27 mouse cellular contexts compared by ENCODE assay signal in the genomic region with DNA sequence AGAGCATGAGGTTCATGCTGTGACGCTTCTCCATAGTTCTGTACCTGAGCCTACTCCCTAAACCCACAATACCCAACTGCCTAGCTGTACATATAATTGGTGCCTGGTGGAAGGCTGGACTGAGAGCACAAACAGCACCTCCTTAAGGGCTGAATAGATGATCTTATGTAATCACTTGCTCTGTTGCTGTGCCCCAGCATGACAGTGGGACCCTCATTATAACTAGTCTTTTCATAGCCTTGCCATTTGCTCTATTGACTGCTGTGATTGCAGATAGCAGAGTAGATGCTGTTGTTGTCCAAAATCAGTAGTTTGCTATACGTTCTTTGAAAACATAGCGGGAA.
DNase-seq lines count a peak whose midpoint lies in the region; ATAC-seq lines count a peak whose summit lies in the region.
"Had no signal": no experiment of that assay in that cellular context is flagged by ENCODE, and none has a peak within 500 bp of the region (broad histone marks: within the 10 kb centered on the region; RNA-seq: fewer than 3 reads in every experiment).

No protein-coding gene starts in this region.

- DNase-seq in kidney, adult 11 months: no peak
- DNase-seq in B cell, adult 2 months: no peak
- DNase-seq: adrenal gland, adult 2 months; adrenal gland, postnatal 36 days; cerebellum, adult 8-10 months; gastrocnemius, adult 2 months; gastrocnemius, postnatal 36 days; heart, adult 2 months; heart, postnatal 4 days; kidney, adult 18-20 months; kidney, postnatal 25 days; right cerebral cortex, postnatal 4 days; thymus, postnatal 4 days had no signal

- H3K9me3 ChIP-seq in kidney, embryonic 14.5 days (ENCODE audit: control insufficient read depth, low read length): no peaks in the 10 kb centered on the region
- no peaks in the 10 kb centered on the region for H3K9me3 ChIP-seq in neural tube, embryonic 13.5 days
- H3K9me3 ChIP-seq in neural tube, embryonic 15.5 days (replicated peaks): no peaks in the 10 kb centered on the region
- no peaks in the 10 kb centered on the region for H3K9me3 ChIP-seq in forebrain, embryonic 13.5 days (replicated peaks)
- H3K9me3 ChIP-seq: heart, embryonic 12.5 days; limb, embryonic 13.5 days; midbrain, embryonic 13.5 days had no signal

- no peak overlapping the region for H3K4me2 ChIP-seq in kidney, embryonic 14.5 days (replicated peaks; ENCODE audit: low read depth, low read length)
- H3K4me2 ChIP-seq in neural tube, embryonic 13.5 days: no peak overlapping the region
- no peak overlapping the region for H3K4me2 ChIP-seq in neural tube, embryonic 15.5 days
- H3K4me2 ChIP-seq in forebrain, embryonic 13.5 days: no peak overlapping the region
- H3K4me2 ChIP-seq: heart, embryonic 12.5 days; hindbrain, embryonic 14.5 days; limb, embryonic 13.5 days; liver, embryonic 11.5 days; midbrain, embryonic 13.5 days had no signal

- H3K27ac ChIP-seq in kidney, embryonic 14.5 days (ENCODE audit: low read depth, low read length): peak overlapping the region; percentile 42; the same call in 1 of the 2 replicates
- 0 out of 2 replicates have a peak overlapping the region, but pooled peaks have one; percentile 4 for H3K27ac ChIP-seq in neural tube, embryonic 13.5 days (replicated peaks)
- H3K27ac ChIP-seq in neural tube, embryonic 15.5 days (replicated peaks): no peak overlapping the region; the same call in 1 of the 2 replicates
- H3K27ac ChIP-seq in forebrain, embryonic 13.5 days: peak overlapping the region; percentile 54
- H3K27ac ChIP-seq: gastrocnemius, adult 2 months; heart, adult 2 months; hindbrain, embryonic 14.5 days; limb, embryonic 13.5 days; midbrain, embryonic 13.5 days had no signal

- WGBS in kidney, embryonic 14.5 days: 77% methylated on average over 3 of the region's 3 CpGs
- WGBS in neural tube, embryonic 13.5 days: 78% methylated on average over 3 of the region's 3 CpGs
- 76% methylated on average over 3 of the region's 3 CpGs for WGBS in neural tube, embryonic 15.5 days
- WGBS in forebrain, embryonic 13.5 days: 17% methylated on average over 3 of the region's 3 CpGs

- no peak overlapping the region for H3K9ac ChIP-seq in kidney, embryonic 14.5 days (ENCODE audit: low read depth, low read length)
- H3K9ac ChIP-seq in neural tube, embryonic 13.5 days: no peak overlapping the region
- no peak overlapping the region for H3K9ac ChIP-seq in neural tube, embryonic 15.5 days (replicated peaks)
- H3K9ac ChIP-seq in forebrain, embryonic 13.5 days: peak overlapping the region; percentile 26; the same call in 1 of the 2 replicates
- H3K9ac ChIP-seq: heart, embryonic 12.5 days; hindbrain, embryonic 14.5 days; limb, embryonic 13.5 days; midbrain, embryonic 13.5 days had no signal

- H3K27me3 ChIP-seq in kidney, embryonic 14.5 days (ENCODE audit: control insufficient read depth, insufficient read depth, low read length): no peaks in the 10 kb centered on the region
- no peaks in the 10 kb centered on the region for H3K27me3 ChIP-seq in neural tube, embryonic 13.5 days
- no peaks in the 10 kb centered on the region for H3K27me3 ChIP-seq in neural tube, embryonic 15.5 days (replicated peaks)
- no peaks in the 10 kb centered on the region for H3K27me3 ChIP-seq in forebrain, embryonic 13.5 days
- H3K27me3 ChIP-seq: CH12.LX; heart, embryonic 12.5 days; limb, embryonic 13.5 days; megakaryocyte, embryonic 14.5 days; midbrain, embryonic 13.5 days had no signal

- no peaks in the 10 kb centered on the region for H3K4me1 ChIP-seq in kidney, embryonic 14.5 days (ENCODE audit: control insufficient read depth, insufficient read depth, low read length)
- peaks cover 4% of the 10 kb centered on the region; the same call in 1 of the 2 replicates for H3K4me1 ChIP-seq in neural tube, embryonic 13.5 days (replicated peaks)
- H3K4me1 ChIP-seq in neural tube, embryonic 15.5 days: peaks cover 11% of the 10 kb centered on the region
- peaks cover 15% of the 10 kb centered on the region for H3K4me1 ChIP-seq in forebrain, embryonic 13.5 days
- H3K4me1 ChIP-seq: heart, embryonic 12.5 days; megakaryocyte, embryonic 14.5 days had no signal

- ATAC-seq in kidney, embryonic 14.5 days (ENCODE audit: low FRiP score, low TSS enrichment): peak; percentile 46; the same call in 1 of the 2 replicates
- ATAC-seq in neural tube, embryonic 13.5 days (ENCODE audit: low read depth): no peak
- ATAC-seq in neural tube, embryonic 15.5 days (ENCODE audit: low FRiP score): no peak
- peak; percentile 63; the same call in 1 of the 2 replicates for ATAC-seq in forebrain, embryonic 13.5 days
- ATAC-seq in CD4-positive, CD25-positive, alpha-beta regulatory T cell, adult 4 months: no peak
- ATAC-seq: activated CD4-positive, CD25-positive, alpha-beta regulatory T cell, adult 4 months; inflammation-experienced regulatory T-cells, adult 6 months; midbrain, embryonic 13.5 days had no signal

- no peaks in the 10 kb centered on the region for H3K36me3 ChIP-seq in kidney, embryonic 14.5 days (ENCODE audit: control insufficient read depth, insufficient read depth, low read length)
- H3K36me3 ChIP-seq in neural tube, embryonic 13.5 days: no peaks in the 10 kb centered on the region
- no peaks in the 10 kb centered on the region for H3K36me3 ChIP-seq in neural tube, embryonic 15.5 days
- no peaks in the 10 kb centered on the region for H3K36me3 ChIP-seq in forebrain, embryonic 13.5 days (ENCODE audit: poor library complexity, severe bottlenecking)
- H3K36me3 ChIP-seq: heart, embryonic 12.5 days; limb, embryonic 13.5 days; midbrain, embryonic 13.5 days had no signal

- no peak overlapping the region for H3K4me3 ChIP-seq in kidney, embryonic 14.5 days (ENCODE audit: low read length)
- H3K4me3 ChIP-seq in neural tube, embryonic 13.5 days: no peak overlapping the region
- no peak overlapping the region for H3K4me3 ChIP-seq in neural tube, embryonic 15.5 days (replicated peaks)
- no peak overlapping the region for H3K4me3 ChIP-seq in forebrain, embryonic 13.5 days
- H3K4me3 ChIP-seq: gastrocnemius, adult 2 months; heart, adult 2 months; heart, embryonic 12.5 days; limb, embryonic 13.5 days; megakaryocyte, embryonic 14.5 days; midbrain, embryonic 13.5 days had no signal

Comparison
In these comparisons a context has a peak if more than half of its experiments do, and no peak if none do; other contexts are left out.
1. ATAC-seq: peak in kidney, embryonic 14.5 days (single experiment) and forebrain, embryonic 13.5 days (single experiment); none in neural tube, embryonic 13.5 days (single experiment), neural tube, embryonic 15.5 days (single experiment) and CD4-positive, CD25-positive, alpha-beta regulatory T cell, adult 4 months (single experiment).